Mouse (Mus musculus): ENCODE measurements at regions not wholly inside any gene's neighbourhood (a gene's known extent, or its start where the extent isn't known, plus 50 kb on each side); places are given as distances from the start of the nearest gene placed in this dataset.
A peak's percentile ranks its signal among the peaks of the same experiment; 100 is the strongest.

- DNase-seq (ENCODE audit: low read depth, low spot score) = no peak
Observed at GRCm38 (mm10) chr2:94590494-94590893, 152.6 kb upstream of the Api5 start.

- DNase-seq (ENCODE audit: low read depth, low spot score) = no peak
Observed at GRCm38 (mm10) chr2:94587255-94587654, 149.3 kb upstream of the Api5 start.

- DNase-seq (ENCODE audit: low read depth, low spot score) = no peak
Observed at GRCm38 (mm10) chr2:94571646-94572045, 133.7 kb upstream of the Api5 start.

GRCm38 (mm10) chr2:94541230-94541905 lies 103.4 kb upstream of the Api5 start:
- no peak for DNase-seq (ENCODE audit: low read depth, low spot score)

- no peak for DNase-seq (ENCODE audit: low read depth, low spot score)
Observed at GRCm38 (mm10) chr2:94536631-94537030, 98.7 kb upstream of the Api5 start.

GRCm38 (mm10) chr2:94531175-94531574 lies 93.2 kb upstream of the Api5 start:
- no peak for DNase-seq (ENCODE audit: low read depth, low spot score)

- peak; percentile 2 for DNase-seq (ENCODE audit: low read depth, low spot score)
Observed at GRCm38 (mm10) chr2:94524536-94524935, 86.6 kb upstream of the Api5 start.

- no peak for DNase-seq (ENCODE audit: low read depth, low spot score)
Observed at GRCm38 (mm10) chr2:94516866-94517265, 78.9 kb upstream of the Api5 start.

GRCm38 (mm10) chr2:94512027-94512426 lies 74.1 kb upstream of the Api5 start:
- DNase-seq (ENCODE audit: low read depth, low spot score) = no peak

- no peak for DNase-seq (ENCODE audit: low read depth, low spot score)
Observed at GRCm38 (mm10) chr2:94500649-94501048, 62.7 kb upstream of the Api5 start.

GRCm38 (mm10) chr2:94498516-94498915 lies 60.6 kb upstream of the Api5 start:
- no peak for DNase-seq (ENCODE audit: low read depth, low spot score)

Measured in A20 (cell line).